Mouse (Mus musculus): ENCODE measurements around the gene Wnk2.

GRCm38 (mm10) chr13:49154028-49154427 lies 6.2 kb upstream of the Wnk2 start:
- TF ChIP-seq POLR2A (IDR thresholded peaks at IDR 0.05; ENCODE audit: extremely low read depth, insufficient read depth, low read length) (no peak), CTCF (IDR thresholded peaks at IDR 0.05; ENCODE audit: extremely low read depth, insufficient read depth, low read length) (no peak)

Data from cortical plate, adult 2 months (tissue).